Mouse (Mus musculus) spleen, postnatal 36 days (tissue): Measurements from ENCODE around the gene Lurap1l.
A peak's percentile ranks its signal among the peaks of the same experiment; 100 is the strongest.

Experiments used
- DNase-seq, 2 experiments: peaks; one replicate each; pipeline ENCODE4 v3.0.0; 2022; ENCODE audit warnings: low spot score in 2 of 2, mixed read lengths in 1 of 2

The Lurap1l gene

GRCm38 (mm10) chr4:80910481-80910870 is at the start of gene Lurap1l:
Gene Lurap1l, plus strand, starts transcription at chr4:80910646.
- no peak for DNase-seq

DNA sequence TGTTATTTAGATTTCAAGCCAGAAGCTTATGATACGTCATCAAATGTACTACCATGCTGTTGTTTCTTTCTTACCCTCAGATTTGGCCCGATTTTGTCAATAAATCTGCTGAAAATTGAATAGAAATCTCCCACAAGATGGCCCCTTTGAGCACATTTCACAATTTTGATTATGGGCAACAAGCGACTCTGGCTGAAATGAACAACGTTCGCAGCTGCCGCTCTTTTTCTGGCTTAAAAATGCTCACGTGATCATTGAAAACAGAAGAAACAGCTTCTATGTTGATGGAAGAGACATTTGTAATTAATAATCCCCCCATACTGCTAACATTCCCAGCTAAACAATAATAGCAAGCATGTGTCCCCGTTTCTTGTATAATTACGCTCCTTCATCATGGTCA is 47.5 kb upstream of the Lurap1l start:
- DNase-seq = no peak

DNA sequence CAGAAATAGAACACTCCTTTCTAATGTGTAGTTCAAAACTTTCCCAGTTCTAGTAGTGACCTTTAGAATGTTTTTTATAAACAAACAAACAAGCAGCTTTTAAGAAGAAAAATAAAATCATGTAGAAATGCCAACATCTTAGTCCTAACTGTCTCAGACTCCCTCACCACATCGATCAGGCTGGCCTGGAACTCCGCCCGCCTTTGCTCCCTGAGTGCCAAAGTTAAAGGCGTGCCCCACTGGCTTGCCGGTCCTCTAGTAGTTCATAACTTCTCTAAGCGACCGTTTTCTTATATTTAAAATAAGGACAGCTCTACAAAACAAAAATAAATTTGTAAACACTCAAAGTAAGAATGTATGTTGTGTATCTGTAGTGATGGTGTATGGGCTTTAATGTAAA is 46.5 kb upstream of the Lurap1l start:
- no peak for DNase-seq

- no peak for DNase-seq
Observed at GRCm38 (mm10) chr4:80864511-80864922, 45.9 kb upstream of the Lurap1l start.

DNA sequence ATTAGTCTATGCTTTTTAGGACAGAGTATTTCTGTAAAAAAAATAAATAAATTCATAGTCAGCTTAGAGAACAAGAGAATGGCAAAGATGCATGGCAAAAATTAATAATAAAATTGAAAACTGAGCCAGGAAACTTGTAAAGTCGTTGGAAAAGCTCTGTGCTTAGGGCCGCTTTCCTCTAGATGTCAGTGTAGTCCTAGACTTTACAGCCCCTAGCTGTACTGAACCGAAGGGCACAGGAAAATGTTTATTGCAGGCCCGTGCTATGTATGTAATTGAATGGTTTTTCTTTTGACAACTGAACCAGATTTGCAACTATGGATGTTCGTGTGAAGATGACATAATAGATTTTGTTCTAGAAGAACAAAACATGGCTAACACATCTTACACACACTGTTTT is 44.4 kb upstream of the Lurap1l start:
- DNase-seq = no peak

- no peak for DNase-seq
Observed at GRCm38 (mm10) chr4:80869598-80869997, 40.8 kb upstream of the Lurap1l start.

- DNase-seq = no peak
Observed at GRCm38 (mm10) chr4:80872847-80873644, 37.4 kb upstream of the Lurap1l start.

- DNase-seq = no peak
Observed at GRCm38 (mm10) chr4:80874121-80874859, 36.2 kb upstream of the Lurap1l start.

GRCm38 (mm10) chr4:80875055-80875454 is 35.4 kb upstream of the Lurap1l start:
- DNase-seq = no peak

GRCm38 (mm10) chr4:80881996-80882599 is 28.3 kb upstream of the Lurap1l start:
- DNase-seq = no peak

- DNase-seq = no peak
Observed at GRCm38 (mm10) chr4:80886631-80887030, 23.8 kb upstream of the Lurap1l start.

DNA sequence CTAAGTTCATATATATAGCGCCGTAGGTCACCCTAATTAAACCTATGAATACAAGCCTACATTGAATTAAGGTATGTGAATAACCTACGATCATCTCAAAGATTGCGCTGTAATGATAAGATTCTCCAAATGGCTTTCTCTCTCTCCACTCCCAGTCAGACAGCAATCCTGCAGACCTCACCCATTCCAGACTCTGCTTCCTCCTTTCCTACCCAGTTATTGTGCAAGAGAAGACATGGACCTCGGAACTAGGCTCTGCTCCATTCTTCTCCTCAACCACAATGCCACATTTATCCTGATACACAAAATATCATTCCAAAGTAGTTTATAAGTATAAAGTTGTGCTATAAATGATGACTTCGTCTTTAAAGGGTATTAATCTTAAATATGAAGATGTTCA is 19.4 kb upstream of the Lurap1l start:
- DNase-seq = no peak

DNA sequence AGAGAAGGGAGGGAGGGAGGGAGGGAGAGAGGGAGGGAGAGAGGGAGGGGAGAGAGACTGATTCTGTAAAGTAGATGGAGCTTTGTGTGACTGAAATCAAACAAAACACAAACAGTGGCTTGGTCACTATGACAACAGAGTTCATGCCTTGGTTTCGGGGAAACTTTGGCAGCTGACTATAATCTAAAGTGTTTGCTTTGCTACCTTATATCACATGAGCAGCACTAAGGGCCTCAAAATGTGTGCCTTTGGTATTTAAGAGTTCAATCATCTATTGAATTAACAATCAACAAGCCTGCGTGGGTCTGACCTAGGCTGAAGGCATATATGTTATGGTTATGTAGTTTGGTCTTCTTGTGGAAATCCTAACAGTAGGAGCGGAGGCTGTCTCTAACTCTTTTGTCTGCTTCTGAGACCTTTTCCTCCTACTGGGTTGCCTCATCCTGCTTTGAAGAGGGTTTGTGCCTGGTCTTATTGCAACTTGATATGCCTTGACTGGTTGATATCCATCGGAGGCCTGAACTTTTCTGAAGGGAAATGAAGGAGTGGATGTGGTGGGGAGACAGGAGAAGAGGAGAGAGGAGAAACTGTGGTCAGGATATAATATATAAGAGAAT is 15.1 kb upstream of the Lurap1l start:
- DNase-seq = no peak

DNA sequence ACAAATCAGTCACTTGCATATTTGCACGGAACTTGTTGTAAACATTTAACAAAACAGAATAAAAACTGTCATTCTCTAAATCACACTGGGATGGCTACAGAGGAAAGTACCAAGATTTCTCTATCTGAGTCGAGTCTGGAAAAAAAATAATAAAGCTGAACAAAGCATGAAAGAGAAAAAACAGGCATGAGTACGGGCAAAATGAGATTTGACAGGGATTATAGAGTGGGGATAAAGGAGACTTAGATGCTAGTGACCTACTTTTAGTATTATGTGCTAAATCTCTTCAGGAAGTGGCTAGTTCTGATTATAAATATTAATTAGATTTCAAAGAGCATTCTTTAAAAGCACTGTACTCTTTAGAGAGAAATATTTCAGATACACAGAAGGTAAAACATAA is 3.7 kb upstream of the Lurap1l start:
- no peak for DNase-seq

DNA sequence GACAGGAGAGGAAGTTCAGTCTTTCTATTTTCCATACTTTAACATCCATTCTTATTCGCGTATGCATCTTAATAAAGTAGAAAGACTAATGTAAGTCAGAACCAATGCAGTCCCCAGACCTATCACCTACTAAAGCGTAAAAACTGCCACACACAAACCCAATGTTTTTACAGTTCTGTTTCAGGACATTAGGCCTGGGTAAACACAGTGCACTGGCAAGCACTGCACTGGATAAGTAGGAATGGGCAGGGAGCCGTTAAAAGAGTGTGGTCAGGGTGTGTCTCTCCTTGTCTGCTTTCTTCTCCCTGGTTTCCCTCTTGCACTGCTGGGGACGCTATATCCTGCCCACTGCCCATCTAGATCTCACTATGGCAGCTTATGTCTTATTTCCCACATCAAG is 2.5 kb upstream of the Lurap1l start:
- DNase-seq = no peak

- DNase-seq = no peak
Observed at GRCm38 (mm10) chr4:80908902-80909301, 1.5 kb upstream of the Lurap1l start.

- DNase-seq = no peak
Observed at GRCm38 (mm10) chr4:80910871-80911701, 640 bp downstream of the Lurap1l start.

DNA sequence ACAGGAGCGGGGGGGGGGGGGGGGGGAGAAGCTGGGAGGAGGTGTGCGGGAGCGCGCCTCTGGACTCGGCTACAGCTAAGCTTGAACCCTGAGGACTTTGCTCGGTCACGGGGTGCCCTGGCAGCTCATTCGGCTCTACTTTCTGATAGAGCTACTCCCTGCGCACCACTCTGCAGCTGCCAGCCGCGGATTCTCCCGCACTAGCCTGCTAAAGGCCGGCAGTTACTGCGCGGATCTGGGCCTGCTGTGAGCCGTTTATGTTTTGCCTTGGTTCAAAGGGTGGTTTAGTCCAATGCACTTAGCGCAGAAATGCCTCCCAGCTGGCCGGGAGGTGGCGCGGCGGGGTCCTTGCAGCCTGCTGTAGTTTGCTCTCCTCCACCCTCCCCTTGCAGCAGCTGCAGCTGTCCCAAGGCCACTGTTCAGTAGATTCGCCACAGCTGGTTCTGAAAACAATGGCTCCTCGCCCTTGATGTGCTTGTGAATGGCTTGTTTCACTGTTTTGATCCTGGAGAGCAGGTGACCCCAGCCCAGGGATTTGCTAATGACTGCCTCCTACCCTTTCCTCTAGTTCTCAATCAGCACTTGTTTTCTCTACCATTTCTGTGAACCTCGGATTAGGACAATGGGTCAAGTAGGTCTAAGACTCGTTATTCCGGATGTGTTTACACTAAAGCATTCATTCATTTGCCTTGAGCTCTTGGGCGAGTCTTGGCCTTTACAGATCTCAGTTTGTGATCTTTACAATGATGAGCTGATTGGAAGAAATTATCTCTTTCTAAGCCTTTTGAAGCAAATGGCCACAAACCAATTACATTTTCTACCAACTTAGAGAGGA is 1.5 kb downstream of the Lurap1l start:
- peak; percentile 3 for DNase-seq

- no peak for DNase-seq
Observed at GRCm38 (mm10) chr4:80915211-80915610, 4.8 kb downstream of the Lurap1l start.

GRCm38 (mm10) chr4:80916695-80917094 is 6.2 kb downstream of the Lurap1l start:
- no peak for DNase-seq
